Mouse (Mus musculus) lung, adult 2 months (tissue): ENCODE data around the gene Rnf114. TPM values are rescaled to one million over a fixed set of nuclear protein-coding genes. Genes with fewer than 3 reads are reported as not detected.

Experiments used
- DNase-seq: peaks from one replicate; pipeline ENCODE4 v3.0.0; 2022
- H3K4me1 ChIP-seq: fragments of 200-500 bp; 2 replicates; pipeline ENCODE4 v1.6.1; 2011; ENCODE audit warnings: low read length; ENCODE audit not compliant: control insufficient read depth, insufficient read depth
- H3K4me3 ChIP-seq: fragments of 200-500 bp; replicated peaks from 2 replicates; pipeline ENCODE3; 2011; ENCODE audit warnings: low read depth, mild to moderate bottlenecking, control low read depth, low read length; ENCODE audit errors: extremely low read depth
- CTCF ChIP-seq: fragments of 200-500 bp; IDR thresholded peaks from 2 replicates; pipeline ENCODE4 v1.5.1; 2011; ENCODE audit warnings: mild to moderate bottlenecking, low read length, control low read depth; ENCODE audit not compliant: insufficient read depth
- POLR2A ChIP-seq: fragments of 200-500 bp; IDR thresholded peaks from 2 replicates; pipeline ENCODE4 v1.6.1; 2011; ENCODE audit warnings: low read depth, mild to moderate bottlenecking, control low read depth, low read length, borderline replicate concordance; ENCODE audit errors: extremely low read depth
- WGBS: fragments of 180-500 bp; shearing (Covaris S2); methylation state at CpG from one replicate; pipeline ENCODE4 v1.1.7; 2018; 5-methylcytosine and 5-hydroxymethylcytosine counted together
- polyA plus RNA-seq: library from polyadenylated mRNA; depleted of rRNA; stranded (reverse); fragments of >200 nt; gene quantifications from 2 replicates; pipeline ENCODE4 v1.2.3, GENCODE M21; 2012; rRNA removed

Gene Rnf114
- 87.2 and 122 TPM in 2 replicates for polyA plus RNA-seq

GRCm38 (mm10) chr2:167491757-167492708 lies at the start of gene Rnf114:
Rnf114 (plus strand) TSS chr2:167492645.
- 0 out of 2 replicates have a peak, but pooled peaks cover 2% of the 10 kb centered on the region for H3K4me1 ChIP-seq
- no peak for DNase-seq
- H3K4me3 ChIP-seq, result peak within 1 kb of the TSS; percentile 95
- no peak for TF ChIP-seq CTCF
- no peak for TF ChIP-seq POLR2A
- 2% methylated on average over 52 of the region's 52 CpGs for WGBS

GRCm38 (mm10) chr2:167443411-167444193 lies 48.8 kb upstream of the Rnf114 start:
- DNase-seq, result no peak
- TF ChIP-seq POLR2A, result no peak
- TF ChIP-seq CTCF, result no peak
- no peak overlapping the region for H3K4me3 ChIP-seq
- H3K4me1 ChIP-seq, result no peaks in the 10 kb centered on the region; the same call in 1 of the 2 replicates
- WGBS, result 94% methylated on average over 4 of the region's 4 CpGs

DNA sequence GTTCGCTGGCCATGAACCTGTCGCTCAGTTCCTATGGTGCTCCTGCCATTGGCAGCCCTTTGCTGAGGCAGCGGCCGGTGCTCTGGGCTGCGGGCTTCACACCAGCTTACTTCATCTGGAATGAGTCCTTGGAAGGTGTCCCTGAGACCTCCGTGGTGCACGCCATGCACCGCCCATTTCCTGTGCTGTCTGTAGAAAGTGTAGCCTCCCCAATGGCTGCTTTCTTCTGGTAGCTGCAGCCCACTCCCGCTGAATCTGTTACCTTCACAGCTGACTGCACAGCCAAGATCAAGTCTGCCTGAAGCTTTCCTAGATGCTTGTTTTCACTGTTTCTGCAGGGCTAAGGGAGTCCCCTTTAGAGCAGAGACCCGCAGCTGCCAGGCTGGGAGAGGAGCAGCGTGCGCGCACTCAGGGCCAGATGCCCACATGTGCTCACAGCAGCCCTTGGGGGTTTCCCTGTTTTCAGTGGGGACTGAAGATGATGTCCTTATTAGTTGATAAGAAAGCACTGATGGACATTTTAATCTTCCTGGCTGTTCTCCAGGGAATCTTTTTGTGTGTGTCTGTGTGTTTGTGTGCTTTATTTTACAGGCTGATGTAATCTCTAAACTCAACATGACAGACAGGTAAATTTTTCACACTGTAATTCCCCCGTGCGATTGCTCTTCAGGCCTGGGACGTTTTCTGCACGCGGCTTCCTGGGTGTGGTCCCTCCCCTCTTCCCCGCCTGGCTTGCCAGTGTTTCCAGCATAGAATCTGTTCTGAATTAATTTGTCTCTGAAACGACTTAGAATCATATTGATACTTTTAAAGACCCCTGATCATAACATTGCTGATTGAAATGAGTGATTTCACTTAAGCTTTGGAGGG lies 46.3 kb upstream of the Rnf114 start:
- Histone ChIP-seq H3K4me1 (no peaks in the 10 kb centered on the region), H3K4me3 (no peak overlapping the region)
- WGBS, result 54% methylated on average over 20 of the region's 20 CpGs
- TF ChIP-seq CTCF, result no peak
- TF ChIP-seq POLR2A, result no peak
- no peak for DNase-seq

DNA sequence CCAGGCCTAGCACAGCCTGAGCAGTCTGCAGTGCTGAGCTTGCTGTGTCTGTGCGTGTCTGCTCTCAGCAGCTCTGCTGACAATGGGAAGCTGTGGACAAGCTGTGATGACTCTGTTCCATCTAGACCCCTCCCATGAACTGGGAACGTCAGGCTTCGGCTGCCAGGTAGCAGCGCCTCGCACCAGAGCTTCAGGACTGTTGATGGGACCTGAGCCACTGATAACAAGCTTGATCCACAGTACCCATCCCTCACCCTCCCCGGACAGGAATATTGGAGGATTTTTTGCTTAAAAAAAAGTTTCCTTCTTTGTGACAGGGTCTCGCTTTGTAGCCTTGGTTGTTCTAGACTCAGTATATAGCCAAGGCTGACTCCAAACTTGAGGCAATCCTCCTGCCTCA lies 45.2 kb upstream of the Rnf114 start:
- H3K4me3 ChIP-seq, result no peak overlapping the region
- no peaks in the 10 kb centered on the region for H3K4me1 ChIP-seq
- no peak for DNase-seq
- WGBS, result 96% methylated on average over 7 of the region's 7 CpGs
- TF ChIP-seq CTCF (no peak), POLR2A (no peak)

GRCm38 (mm10) chr2:167447629-167448028 lies 44.8 kb upstream of the Rnf114 start:
- WGBS, result 94% methylated on average over 8 of the region's 8 CpGs
- H3K4me1 ChIP-seq, result no peaks in the 10 kb centered on the region
- DNase-seq, result no peak
- TF ChIP-seq POLR2A (no peak), CTCF (no peak)
- H3K4me3 ChIP-seq, result no peak overlapping the region

DNA sequence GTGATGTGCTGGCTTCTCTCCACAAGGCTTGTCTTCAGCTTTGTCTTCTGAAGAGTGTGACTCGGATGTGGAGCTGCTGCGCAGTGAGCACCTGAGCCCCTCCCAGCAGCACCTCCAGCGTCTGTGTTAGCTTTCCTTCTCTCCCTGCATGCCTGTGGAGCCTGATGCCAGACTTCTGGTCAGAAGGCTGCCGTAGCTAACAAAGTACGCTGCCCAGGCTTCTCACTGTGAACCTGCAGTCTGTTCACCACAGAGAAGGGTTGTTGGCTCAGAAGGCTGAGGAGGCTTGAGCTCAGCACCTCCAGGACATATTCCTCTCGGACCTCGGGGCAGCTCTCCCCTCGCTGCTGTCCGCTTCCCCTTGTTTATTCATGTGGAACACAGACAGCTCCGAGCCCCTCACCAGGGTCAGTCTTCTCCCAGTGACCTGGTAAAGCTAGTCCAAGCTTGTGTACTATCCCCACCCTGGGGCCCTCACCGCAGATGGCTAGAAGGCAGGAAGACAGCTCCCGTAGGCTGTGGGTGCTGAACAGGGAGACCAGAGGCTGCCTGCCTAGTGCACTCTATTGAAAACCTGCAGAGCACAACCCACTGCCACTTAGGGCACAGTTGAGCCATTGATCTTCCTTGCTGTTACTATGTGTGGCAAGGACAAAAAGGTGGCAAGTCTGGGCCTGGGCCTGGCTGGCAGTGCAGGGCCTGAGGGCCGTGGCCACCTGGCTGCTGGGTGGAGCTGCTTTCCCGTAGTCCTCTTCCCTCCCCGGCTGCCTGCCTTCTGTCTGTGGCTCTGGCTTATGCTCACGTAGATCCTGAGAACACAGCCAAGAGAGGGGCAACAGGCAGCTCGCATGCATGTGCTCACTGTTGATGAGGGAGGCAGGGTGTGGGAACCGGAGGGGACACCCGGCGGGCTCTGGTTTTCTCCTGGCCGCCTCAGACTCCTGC lies 42.8 kb upstream of the Rnf114 start:
- 90% methylated on average over 21 of the region's 21 CpGs for WGBS
- DNase-seq, result no peak
- Histone ChIP-seq H3K4me3 (no peak overlapping the region), H3K4me1 (no peaks in the 10 kb centered on the region)
- TF ChIP-seq POLR2A (no peak), CTCF (no peak)

DNA sequence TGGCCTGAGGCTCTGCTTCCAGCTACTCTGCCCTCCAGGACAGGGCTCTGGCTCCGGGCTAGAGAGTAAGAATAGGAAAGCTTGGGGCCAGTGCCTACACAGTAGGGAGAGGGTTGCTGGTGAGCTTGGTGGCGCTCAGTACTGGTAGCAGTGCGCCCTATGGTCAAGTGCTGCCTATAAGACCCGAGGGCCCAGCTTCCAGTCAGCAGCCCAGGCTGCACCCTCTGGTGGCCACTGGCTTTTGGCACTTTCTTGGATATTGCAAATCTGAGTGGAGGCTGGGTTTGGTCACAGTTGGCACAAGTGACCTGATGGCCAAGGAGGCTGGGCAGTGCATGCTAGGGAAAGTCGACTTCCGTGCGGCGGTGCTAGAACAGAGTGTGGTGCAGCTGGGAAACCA lies 41.8 kb upstream of the Rnf114 start:
- H3K4me1 ChIP-seq, result no peaks in the 10 kb centered on the region
- 85% methylated on average over 8 of the region's 8 CpGs for WGBS
- no peak overlapping the region for H3K4me3 ChIP-seq
- DNase-seq, result no peak
- TF ChIP-seq POLR2A, result no peak
- TF ChIP-seq CTCF, result no peak

- WGBS, result 65% methylated on average over 3 of the region's 3 CpGs
- DNase-seq, result no peak
- TF ChIP-seq POLR2A, result no peak
- TF ChIP-seq CTCF, result no peak
- Histone ChIP-seq H3K4me1 (no peaks in the 10 kb centered on the region), H3K4me3 (no peak overlapping the region)
Measured at GRCm38 (mm10) chr2:167453814-167454213, 38.6 kb upstream of the Rnf114 start.
